In the genomic region with DNA sequence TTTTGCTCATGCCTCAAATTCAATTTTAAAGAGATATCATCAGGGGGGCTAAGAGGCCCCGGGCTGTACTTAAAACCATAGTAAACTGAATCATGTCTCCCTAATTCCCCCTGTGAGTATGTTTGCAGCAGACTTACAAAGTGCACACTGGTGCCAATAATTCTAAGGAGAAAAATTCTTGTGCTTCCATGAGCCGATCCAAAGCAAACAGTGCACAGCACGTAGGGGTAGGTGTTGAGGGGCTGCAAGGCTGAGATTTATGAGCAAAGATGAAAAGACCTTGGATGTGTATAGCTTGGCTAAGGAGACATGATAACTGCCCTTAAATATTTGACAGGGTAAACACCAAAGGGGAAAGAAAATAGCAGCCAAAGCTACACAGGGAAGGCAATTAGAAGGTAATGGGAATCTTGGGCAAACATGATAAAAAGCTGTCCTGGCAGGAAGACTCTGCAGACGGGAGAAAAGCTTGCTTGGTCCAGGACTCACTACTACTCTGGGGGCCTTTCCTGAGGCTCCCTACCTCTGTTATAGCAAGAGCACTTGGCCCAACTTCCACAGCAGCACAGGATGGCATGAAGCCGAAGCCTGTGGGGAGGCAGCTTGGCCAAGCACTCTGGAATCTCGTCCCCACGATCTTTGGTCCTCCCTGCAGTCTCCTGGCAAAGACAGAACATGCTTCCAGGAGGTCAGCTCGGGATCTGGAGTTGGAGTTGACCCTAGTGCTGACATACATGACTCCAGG, we compare ENCODE assay signal across 19 mouse cellular contexts.
DNase-seq lines count a peak whose midpoint lies in the region; ATAC-seq and TF ChIP-seq lines count a peak whose summit lies in the region.
"Had no signal": no experiment of that assay in that cellular context is flagged by ENCODE, and none has a peak within 500 bp of the region (broad histone marks: within the 10 kb centered on the region; RNA-seq: fewer than 3 reads in every experiment).

No protein-coding gene starts in this region.

- no peaks in the 10 kb centered on the region for H3K4me1 ChIP-seq in heart, postnatal 0 days (ENCODE audit: control insufficient read depth, insufficient read depth)
- H3K4me1 ChIP-seq in heart, embryonic 12.5 days (replicated peaks), result no peaks in the 10 kb centered on the region
- H3K4me1 ChIP-seq in lung, embryonic 16.5 days (replicated peaks; ENCODE audit: control insufficient read depth, insufficient read depth, low read length), result no peaks in the 10 kb centered on the region
- H3K4me1 ChIP-seq in lung, postnatal 0 days (ENCODE audit: insufficient read depth, low read depth, low read length), result no peaks in the 10 kb centered on the region

- H3K36me3 ChIP-seq in heart, postnatal 0 days (replicated peaks; ENCODE audit: control insufficient read depth, insufficient read depth, low read length), result no peaks in the 10 kb centered on the region
- H3K36me3 ChIP-seq in heart, embryonic 12.5 days, result no peaks in the 10 kb centered on the region
- no peaks in the 10 kb centered on the region for H3K36me3 ChIP-seq in lung, embryonic 16.5 days (ENCODE audit: control insufficient read depth, insufficient read depth, low read length)
- no peaks in the 10 kb centered on the region for H3K36me3 ChIP-seq in lung, postnatal 0 days (ENCODE audit: insufficient read depth, low read length)
- H3K36me3 ChIP-seq: neural tube, embryonic 13.5 days had no signal

- H3K9me3 ChIP-seq in heart, postnatal 0 days (replicated peaks; ENCODE audit: control insufficient read depth, low read length), result no peaks in the 10 kb centered on the region
- no peaks in the 10 kb centered on the region for H3K9me3 ChIP-seq in heart, embryonic 12.5 days (replicated peaks)
- H3K9me3 ChIP-seq in lung, embryonic 16.5 days (ENCODE audit: control insufficient read depth, low read length), result no peaks in the 10 kb centered on the region
- H3K9me3 ChIP-seq in lung, postnatal 0 days (ENCODE audit: low read length), result no peaks in the 10 kb centered on the region
- H3K9me3 ChIP-seq: neural tube, embryonic 13.5 days had no signal

- no peak for TF ChIP-seq CTCF in heart, postnatal 0 days (IDR thresholded peaks at IDR 0.05; ENCODE audit: low read depth)
- no peak for TF ChIP-seq CTCF in lung, postnatal 0 days (IDR thresholded peaks at IDR 0.05)
- no peak for TF ChIP-seq CTCF in gastrocnemius, adult 2 months (IDR thresholded peaks at IDR 0.05)

- 55% methylated on average over 8 of the region's 8 CpGs for WGBS in heart, postnatal 0 days
- 62% methylated on average over 8 of the region's 8 CpGs for WGBS in heart, embryonic 12.5 days
- WGBS in lung, embryonic 16.5 days, result 35% methylated on average over 8 of the region's 8 CpGs
- WGBS in lung, postnatal 0 days, result 40% methylated on average over 8 of the region's 8 CpGs

- no peaks in the 10 kb centered on the region for H3K27me3 ChIP-seq in heart, postnatal 0 days (ENCODE audit: control insufficient read depth, insufficient read depth, low read length)
- no peaks in the 10 kb centered on the region for H3K27me3 ChIP-seq in heart, embryonic 12.5 days (replicated peaks)
- no peaks in the 10 kb centered on the region for H3K27me3 ChIP-seq in lung, embryonic 16.5 days (ENCODE audit: control insufficient read depth, insufficient read depth, low read depth, low read length)
- no peaks in the 10 kb centered on the region for H3K27me3 ChIP-seq in lung, postnatal 0 days (replicated peaks; ENCODE audit: insufficient read depth, low read length)
- H3K27me3 ChIP-seq: neural tube, embryonic 13.5 days had no signal

- intact Hi-C loops in gastrocnemius, adult 2 months (cut with DNase I), result no loop called here

- peak; percentile 73 to 83 for DNase-seq in cerebellum, postnatal 10 days
- DNase-seq in cerebellum, adult 11 months, result no peak
- peak; percentile 13 for DNase-seq in heart, postnatal 0 days (ENCODE audit: low spot score)
- no peak for DNase-seq in lung, postnatal 0 days (ENCODE audit: low spot score)
- no peak for DNase-seq in gastrocnemius, adult 2 months
- no peak for DNase-seq in spleen, postnatal 10 days (ENCODE audit: low spot score in 2 of 2)
- DNase-seq: adrenal gland, adult 2 months; forebrain, postnatal 0 days; heart, postnatal 36 days; kidney, adult 9 months; left cerebral cortex, postnatal 4 days; spleen, adult 18-20 months; thymus, postnatal 14 days had no signal

- no peak overlapping the region for H3K4me2 ChIP-seq in heart, postnatal 0 days (ENCODE audit: low read depth, low read length)
- no peak overlapping the region for H3K4me2 ChIP-seq in heart, embryonic 12.5 days
- H3K4me2 ChIP-seq in lung, embryonic 16.5 days (ENCODE audit: low read depth, low read length), result no peak overlapping the region
- no peak overlapping the region for H3K4me2 ChIP-seq in lung, postnatal 0 days (replicated peaks; ENCODE audit: low read depth, low read length)
- H3K4me2 ChIP-seq: neural tube, embryonic 13.5 days had no signal

- no peak overlapping the region for H3K9ac ChIP-seq in heart, postnatal 0 days (replicated peaks; ENCODE audit: low read depth, low read length)
- H3K9ac ChIP-seq in heart, embryonic 12.5 days, result no peak overlapping the region
- H3K9ac ChIP-seq in lung, embryonic 16.5 days (ENCODE audit: low read length), result no peak overlapping the region
- H3K9ac ChIP-seq in lung, postnatal 0 days (replicated peaks; ENCODE audit: low read depth), result no peak overlapping the region
- H3K9ac ChIP-seq: forebrain, postnatal 0 days; liver, embryonic 14.5 days; neural tube, embryonic 13.5 days had no signal

- no peak for TF ChIP-seq EP300 in heart, postnatal 0 days (IDR thresholded peaks at IDR 0.05; ENCODE audit: low read depth)
- TF ChIP-seq EP300 in lung, postnatal 0 days (IDR thresholded peaks at IDR 0.05), result no peak

- no peak overlapping the region for H3K27ac ChIP-seq in heart, postnatal 0 days (ENCODE audit: low read depth)
- H3K27ac ChIP-seq in heart, embryonic 12.5 days (ENCODE audit: poor library complexity, severe bottlenecking), result no peak overlapping the region
- H3K27ac ChIP-seq in lung, embryonic 16.5 days (ENCODE audit: low read length), result no peak overlapping the region
- no peak overlapping the region for H3K27ac ChIP-seq in lung, postnatal 0 days (ENCODE audit: low read length)
- H3K27ac ChIP-seq in gastrocnemius, adult 2 months, result no peak overlapping the region
- H3K27ac ChIP-seq: layer of hippocampus, adult 2 months; liver, embryonic 14.5 days; neural tube, embryonic 13.5 days had no signal

- no peak for ATAC-seq in heart, postnatal 0 days (ENCODE audit: insufficient read depth, low read depth)
- ATAC-seq in heart, embryonic 12.5 days (ENCODE audit: insufficient number of reproducible peaks, low FRiP score), result no peak
- 0 out of 2 replicates have a peak, but pooled peaks have one; percentile 15 for ATAC-seq in lung, embryonic 16.5 days (ENCODE audit: low read depth)
- ATAC-seq in lung, postnatal 0 days, result no peak
- ATAC-seq: forebrain, postnatal 0 days; hindbrain, embryonic 16.5 days had no signal

- H3K4me3 ChIP-seq in heart, postnatal 0 days (ENCODE audit: low read depth, low read length), result no peak overlapping the region
- no peak overlapping the region for H3K4me3 ChIP-seq in heart, embryonic 12.5 days
- H3K4me3 ChIP-seq in lung, embryonic 16.5 days (ENCODE audit: low read length), result no peak overlapping the region
- no peak overlapping the region for H3K4me3 ChIP-seq in lung, postnatal 0 days (ENCODE audit: low read depth, low read length)
- H3K4me3 ChIP-seq in gastrocnemius, adult 2 months, result no peak overlapping the region
- H3K4me3 ChIP-seq: layer of hippocampus, adult 2 months; neural tube, embryonic 13.5 days had no signal

Comparison
In these comparisons a context has a peak if more than half of its experiments do, and no peak if none do; other contexts are left out.
1. DNase-seq: peak in cerebellum, postnatal 10 days (2 of 2) and heart, postnatal 0 days (single experiment); none in cerebellum, adult 11 months (single experiment), lung, postnatal 0 days (single experiment), gastrocnemius, adult 2 months (single experiment) and spleen, postnatal 10 days (0 of 2).